Mouse (Mus musculus) kidney, adult 2 months (tissue): ENCODE results near the gene Clcf1. TPM values are rescaled to one million over a fixed set of nuclear protein-coding genes. Genes with fewer than 3 reads are reported as not detected.

ENCODE experiments used
- DNase-seq: peaks from one replicate; pipeline ENCODE4 v3.0.0; 2021
- H3K27ac ChIP-seq: fragments of 200-500 bp; 2 replicates; pipeline ENCODE4 v1.5.1; 2012; ENCODE audit warnings: low read depth, low read length, control low read depth, inconsistent platforms; ENCODE audit not compliant: insufficient read depth
- H3K27me3 ChIP-seq: fragments of 200-500 bp; replicated peaks from 2 replicates; pipeline ENCODE4 v1.6.1; 2012; ENCODE audit warnings: mild to moderate bottlenecking, moderate library complexity, low read length, inconsistent platforms; ENCODE audit not compliant: control insufficient read depth, insufficient read depth
- H3K36me3 ChIP-seq: fragments of 200-500 bp; 2 replicates; pipeline ENCODE4 v1.6.1; 2012; ENCODE audit warnings: mild to moderate bottlenecking, moderate library complexity, low read length, inconsistent platforms; ENCODE audit not compliant: control insufficient read depth, insufficient read depth
- H3K4me1 ChIP-seq: fragments of 200-500 bp; 2 replicates; pipeline ENCODE4 v1.6.1; 2011; ENCODE audit warnings: low read length; ENCODE audit not compliant: control insufficient read depth, insufficient read depth
- H3K4me3 ChIP-seq: fragments of 200-500 bp; 2 replicates; pipeline ENCODE4 v1.5.1; 2011; ENCODE audit warnings: mild to moderate bottlenecking, low read depth, low read length, control low read depth; ENCODE audit not compliant: insufficient read depth
- CTCF ChIP-seq: fragments of 200-500 bp; conservative IDR thresholded peaks from 2 replicates; pipeline ENCODE4 v1.5.1; 2011; ENCODE audit warnings: low read depth, mild to moderate bottlenecking, control low read depth, low read length, moderate library complexity, mixed read lengths; ENCODE audit not compliant: insufficient read depth, insufficient read length
- POLR2A ChIP-seq: fragments of 200-500 bp; IDR thresholded peaks from one replicate; pipeline ENCODE4 v1.6.1; 2011; ENCODE audit warnings: low read depth, low read length, control low read depth
- WGBS: fragments of 180-500 bp; shearing (Covaris S2); methylation state at CpG from one replicate; pipeline ENCODE4 v1.1.7; 2018; 5-methylcytosine and 5-hydroxymethylcytosine counted together
- polyA plus RNA-seq: library from polyadenylated mRNA; depleted of rRNA; stranded (reverse); fragments of >200 nt; gene quantifications from 2 replicates; pipeline ENCODE4 v1.2.3, GENCODE M21; 2012

The Clcf1 gene
- polyA plus RNA-seq, 1 experiment, result 13.6 TPM

- Histone ChIP-seq H3K36me3 (no peaks in the 10 kb centered on the region), H3K27ac (no peak overlapping the region), H3K4me1 (peaks cover 9% of the 10 kb centered on the region), H3K4me3 (no peak overlapping the region), H3K27me3 (no peaks in the 10 kb centered on the region)
- TF ChIP-seq POLR2A (no peak), CTCF (no peak)
- DNase-seq, result no peak
- 87% methylated on average over 4 of the region's 4 CpGs for WGBS
Observed at GRCm38 (mm10) chr19:4211891-4212588, 2.0 kb upstream of the Clcf1 start.

GRCm38 (mm10) chr19:4213524-4213974 is 489 bp upstream of the Clcf1 start:
- WGBS, result 12% methylated on average over 9 of the region's 9 CpGs
- no peaks in the 10 kb centered on the region for H3K36me3 ChIP-seq
- TF ChIP-seq CTCF (no peak), POLR2A (no peak)
- peaks cover 9% of the 10 kb centered on the region for H3K4me1 ChIP-seq
- peak overlapping the region; percentile 41; the same call in 1 of the 2 replicates for H3K27ac ChIP-seq
- H3K4me3 ChIP-seq, result peak overlapping the region; percentile 60
- DNase-seq, result peak; percentile 83
- H3K27me3 ChIP-seq, result no peaks in the 10 kb centered on the region

GRCm38 (mm10) chr19:4214771-4215450 is 873 bp downstream of the Clcf1 start:
- Histone ChIP-seq H3K27ac (peak overlapping the region; percentile 28), H3K36me3 (no peaks in the 10 kb centered on the region), H3K4me1 (peaks cover 9% of the 10 kb centered on the region), H3K27me3 (no peaks in the 10 kb centered on the region), H3K4me3 (peak overlapping the region; percentile 60)
- WGBS, result under 1% methylated on average over 73 of the region's 81 CpGs
- TF ChIP-seq POLR2A (no peak), CTCF (no peak)
- peak; percentile 50 for DNase-seq

GRCm38 (mm10) chr19:4215451-4215840 is 1.4 kb downstream of the Clcf1 start:
- no peak overlapping the region for H3K27ac ChIP-seq
- TF ChIP-seq POLR2A (no peak), CTCF (no peak)
- no peak for DNase-seq
- 4% methylated on average over 21 of the region's 21 CpGs for WGBS
- H3K4me3 ChIP-seq, result peak overlapping the region; percentile 60
- no peaks in the 10 kb centered on the region for H3K27me3 ChIP-seq
- H3K36me3 ChIP-seq, result no peaks in the 10 kb centered on the region
- peaks cover 9% of the 10 kb centered on the region for H3K4me1 ChIP-seq

- Histone ChIP-seq H3K4me3 (no peak overlapping the region), H3K36me3 (no peaks in the 10 kb centered on the region), H3K27ac (no peak overlapping the region), H3K4me1 (peaks cover 12% of the 10 kb centered on the region), H3K27me3 (no peaks in the 10 kb centered on the region)
- DNase-seq, result peak; percentile 69
- 19% methylated on average over 14 of the region's 14 CpGs for WGBS
- peak; percentile 58; the same call in 1 of the 2 replicates for TF ChIP-seq CTCF
- no peak for TF ChIP-seq POLR2A
Observed at GRCm38 (mm10) chr19:4216041-4216685, 2.1 kb downstream of the Clcf1 start.

- TF ChIP-seq CTCF, result no peak
- TF ChIP-seq POLR2A, result no peak
- Histone ChIP-seq H3K27me3 (no peaks in the 10 kb centered on the region), H3K4me3 (no peak overlapping the region), H3K4me1 (peaks cover 12% of the 10 kb centered on the region), H3K36me3 (no peaks in the 10 kb centered on the region), H3K27ac (no peak overlapping the region)
- DNase-seq, result no peak
- 45% methylated on average over 5 of the region's 5 CpGs for WGBS
Observed at GRCm38 (mm10) chr19:4217140-4217539, 3.1 kb downstream of the Clcf1 start.

- peaks cover 15% of the 10 kb centered on the region for H3K4me1 ChIP-seq
- H3K36me3 ChIP-seq, result no peaks in the 10 kb centered on the region
- no peaks in the 10 kb centered on the region for H3K27me3 ChIP-seq
- H3K27ac ChIP-seq, result no peak overlapping the region
- H3K4me3 ChIP-seq, result no peak overlapping the region
- DNase-seq, result no peak
- TF ChIP-seq CTCF, result no peak
- TF ChIP-seq POLR2A, result no peak
- 73% methylated on average over 3 of the region's 3 CpGs for WGBS
Observed at GRCm38 (mm10) chr19:4217855-4218254, 3.8 kb downstream of the Clcf1 start.
